Mouse (Mus musculus) layer of hippocampus, adult 6 months (tissue): Measurements from ENCODE around the gene Ddx19b. TPM values are rescaled to one million over a fixed set of nuclear protein-coding genes. Genes with fewer than 3 reads are reported as not detected.

Source experiments
- long read RNA-seq, 2 experiments: library from polyadenylated mRNA; unstranded; transcript quantifications; one replicate each; pipeline ENCODE4 v2.0.0; 2019 to 2020
- microRNA-seq: library from miRNA; unstranded; fragments of <30 nt; microRNA quantifications from one replicate; pipeline ENCODE4 v1.2.0, GENCODE M21; 2020
- polyA plus RNA-seq: library from polyadenylated mRNA; unstranded; fragments of <200 nt; fragmentation: Nextera tagmentation; gene quantifications from 2 replicates; pipeline ENCODE4 v1.2.3, GENCODE M21; 2021

Gene Ddx19b
- 3.9 and 4.2 TPM in 2 replicates for polyA plus RNA-seq
- long read RNA-seq, experiment 1, full-length matches to known transcripts = 10 of 13 reads
- long read RNA-seq, experiment 1, partial matches to known transcripts = 1 of 13 reads
- long read RNA-seq, experiment 1, other reads (novel, unspliced or antisense) = 2 of 13 reads
- long read RNA-seq, experiment 2, full-length matches to known transcripts = 43 of 55 reads
- long read RNA-seq, experiment 2, partial matches to known transcripts = 0 of 55 reads
- long read RNA-seq, experiment 2, other reads (novel, unspliced or antisense) = 12 of 55 reads

DNA sequence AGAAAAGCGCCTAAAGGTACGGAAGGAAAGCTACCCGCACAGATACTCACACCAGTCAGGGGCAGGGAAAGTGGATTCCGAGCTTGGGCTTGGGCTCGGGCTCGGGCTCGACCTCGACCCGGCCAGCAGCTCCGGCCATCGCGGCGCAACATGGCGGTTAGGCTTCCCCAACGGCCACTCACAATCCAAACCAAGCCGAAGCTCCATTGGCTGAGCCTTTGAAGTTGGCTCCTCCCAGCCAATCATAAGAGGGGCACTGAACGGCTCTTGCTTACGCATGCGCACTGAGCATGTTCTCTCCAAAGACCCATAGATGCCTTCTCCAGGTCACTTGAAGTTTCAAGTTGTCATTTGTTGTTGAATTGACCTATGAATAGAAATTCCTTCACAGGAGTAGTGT lies at the start of gene Ddx19b:
Gene Ddx19b, minus strand, starts transcription at position 180 of the 400 bp plus-strand sequence.

GRCm38 (mm10) chr8:111056158-111056663 lies 24.7 kb upstream of the Ddx19b start, which contains the start of gene Exosc6:
Gene Exosc6 (plus strand): TSS chr8:111056339.

GRCm38 (mm10) chr8:111032916-111033315 lies 1.4 kb upstream of the Ddx19b start, which contains the start of gene Aars:
Gene Aars (plus strand): TSS chr8:111033144.

GRCm38 (mm10) chr8:110997547-110998531 lies 33.7 kb downstream of the Ddx19b start, which contains the start of gene Ddx19a:
Gene Ddx19a (minus strand): TSS chr8:110997800.

Small RNA genes within 50 kb of the gene (microRNA-seq; reads per million reads assigned to microRNA genes)
- gene Gm24103 (not detected), gene Mir3473d (not detected)

Other genes with a start within 250 kb of the Ddx19b start
- 41.3 and 43.5 TPM in 2 replicates for gene Il34, start 225.8 kb downstream of the Ddx19b start, polyA plus RNA-seq
- gene Cog4, start 185.2 kb downstream of the Ddx19b start, polyA plus RNA-seq = 28.0 and 28.6 TPM in 2 replicates
- 25.0 and 29.1 TPM in 2 replicates for gene Sf3b3, start 185.0 kb downstream of the Ddx19b start, polyA plus RNA-seq
- gene Fuk, start 129.3 kb downstream of the Ddx19b start, polyA plus RNA-seq = 4.7 and 5.2 TPM in 2 replicates
- gene St3gal2, start 111.8 kb downstream of the Ddx19b start, polyA plus RNA-seq = 11.3 and 11.7 TPM in 2 replicates
- 6.4 and 6.7 TPM in 2 replicates for gene Ddx19a, start 34.0 kb downstream of the Ddx19b start, polyA plus RNA-seq
- 44.9 and 47.2 TPM in 2 replicates for gene Aars, start 1.4 kb upstream of the Ddx19b start, polyA plus RNA-seq
- gene Exosc6, start 24.6 kb upstream of the Ddx19b start, polyA plus RNA-seq = not detected in 2 replicates
- gene Clec18a, start 60.7 kb upstream of the Ddx19b start, polyA plus RNA-seq = 1.7 and 3.3 TPM in 2 replicates
- gene Pdpr, start 62.9 kb upstream of the Ddx19b start, polyA plus RNA-seq = 4.6 and 5.7 TPM in 2 replicates
- 44.7 and 45.4 TPM in 2 replicates for gene Glg1, start 227.5 kb upstream of the Ddx19b start, polyA plus RNA-seq